Mouse (Mus musculus): ENCODE data around the gene Dirc2.

The Dirc2 gene

DNA sequence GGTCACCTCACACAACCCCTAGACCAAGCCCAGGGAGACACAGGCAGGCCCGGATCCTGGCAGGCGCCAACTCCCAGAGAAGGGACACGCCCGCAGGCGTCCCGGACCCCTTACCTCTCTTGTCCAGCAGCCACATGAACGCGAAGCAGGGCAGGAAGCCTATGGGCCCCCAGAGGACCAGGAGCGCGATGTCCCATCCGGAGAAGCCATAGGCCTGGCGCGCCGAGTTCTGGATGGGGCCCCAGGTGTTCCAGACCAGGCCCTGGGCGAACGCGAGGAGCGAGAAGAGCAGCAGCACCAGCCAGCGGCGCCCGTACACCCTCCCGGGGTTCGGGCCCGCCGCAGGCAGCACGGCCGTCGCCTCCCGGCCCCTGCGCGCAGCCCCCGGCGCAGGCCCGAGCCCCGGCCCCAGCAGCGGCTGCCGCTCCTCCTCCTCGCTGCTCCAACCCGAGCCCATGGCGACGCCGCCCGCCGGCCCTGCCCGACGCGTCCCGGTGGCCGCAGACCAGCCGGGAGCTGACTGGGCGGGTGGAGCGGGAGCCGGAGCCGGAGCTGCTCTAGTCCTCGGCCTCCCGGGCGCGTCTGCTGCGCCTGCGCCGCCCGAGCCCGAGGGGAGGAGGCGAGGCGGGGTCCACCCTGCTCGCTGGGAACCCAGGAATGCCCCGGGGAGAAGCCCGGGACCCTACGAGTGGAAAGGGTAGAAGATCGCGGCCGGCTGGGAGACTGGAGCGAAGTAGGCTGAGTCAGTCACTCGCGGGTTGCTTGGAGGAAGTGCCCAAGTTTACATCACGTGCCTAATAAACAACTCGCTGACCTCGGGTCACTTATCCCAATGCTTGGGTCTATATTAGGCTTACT, at the start of gene Dirc2:
TSS of gene Dirc2 (minus strand) at position 572 of the 858 bp plus-strand sequence.
- DNase-seq (ENCODE audit: low read depth, low spot score), result peak; percentile 74

- peak; percentile 78 for DNase-seq (ENCODE audit: low read depth, low spot score)
Measured at GRCm38 (mm10) chr16:35817255-35818089, 48.3 kb upstream of the Dirc2 start.

DNA sequence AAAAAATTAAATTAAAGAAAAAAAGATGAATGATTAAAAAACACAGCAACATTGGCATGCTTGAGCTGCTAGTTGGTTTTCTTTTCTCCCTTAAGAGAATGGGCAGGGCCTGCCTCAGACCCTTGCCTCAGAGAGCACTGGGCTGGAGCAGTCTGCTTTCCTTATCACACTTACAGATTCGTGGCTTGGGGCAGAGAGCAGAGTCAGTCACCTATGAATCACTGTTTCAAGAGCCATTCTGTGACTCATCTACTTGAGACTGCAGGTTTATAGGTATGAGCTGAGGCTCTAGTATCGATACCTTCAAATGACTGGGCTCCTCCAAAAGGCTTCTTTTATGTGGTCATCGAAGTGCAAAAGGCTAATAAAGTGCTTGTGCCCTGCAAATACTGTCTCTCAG, 44.0 kb upstream of the Dirc2 start:
- no peak for DNase-seq (ENCODE audit: low read depth, low spot score)

DNA sequence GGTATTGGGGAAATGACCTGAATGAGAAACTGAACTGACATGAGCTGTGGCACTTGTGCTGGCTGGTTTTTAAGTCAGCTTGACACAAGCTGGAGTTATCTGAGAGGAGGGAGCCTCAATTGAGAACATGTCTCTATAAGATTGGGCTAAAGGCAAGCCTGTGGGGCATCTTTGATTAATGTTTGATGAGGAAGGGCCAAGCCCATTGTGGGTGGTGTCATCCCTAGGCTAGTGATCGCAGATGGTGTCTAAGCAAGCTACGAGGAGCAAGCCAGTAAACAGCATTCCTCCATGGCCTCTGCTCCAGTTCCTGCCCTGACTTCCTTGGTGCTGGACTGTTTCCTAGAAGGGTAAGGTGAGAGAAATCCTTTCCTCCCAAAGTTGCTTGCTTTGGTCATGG, 39.7 kb upstream of the Dirc2 start:
- no peak for DNase-seq (ENCODE audit: low read depth, low spot score)

DNA sequence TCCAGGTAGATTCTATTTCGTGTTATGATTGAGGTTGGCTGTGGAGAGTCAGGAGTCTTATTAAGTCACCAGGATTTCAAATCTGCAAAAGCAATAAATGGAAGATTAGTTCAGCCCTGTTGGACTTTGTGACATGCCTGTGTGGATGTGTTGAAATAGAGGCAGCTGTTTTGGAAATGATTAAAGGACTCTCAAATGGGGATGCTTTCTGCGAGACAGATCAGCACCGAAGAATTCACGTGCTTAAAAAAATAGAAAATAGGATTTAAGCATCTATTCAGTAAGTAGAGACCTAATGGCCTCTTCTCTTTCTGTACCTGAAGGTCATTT, 38.5 kb upstream of the Dirc2 start:
- DNase-seq (ENCODE audit: low read depth, low spot score), result no peak

GRCm38 (mm10) chr16:35806973-35807662, 38.0 kb upstream of the Dirc2 start:
- no peak for DNase-seq (ENCODE audit: low read depth, low spot score)

- no peak for DNase-seq (ENCODE audit: low read depth, low spot score)
Measured at GRCm38 (mm10) chr16:35803723-35804122, 34.6 kb upstream of the Dirc2 start.

- DNase-seq (ENCODE audit: low read depth, low spot score), result no peak
Measured at GRCm38 (mm10) chr16:35802163-35802562, 33.0 kb upstream of the Dirc2 start.

DNA sequence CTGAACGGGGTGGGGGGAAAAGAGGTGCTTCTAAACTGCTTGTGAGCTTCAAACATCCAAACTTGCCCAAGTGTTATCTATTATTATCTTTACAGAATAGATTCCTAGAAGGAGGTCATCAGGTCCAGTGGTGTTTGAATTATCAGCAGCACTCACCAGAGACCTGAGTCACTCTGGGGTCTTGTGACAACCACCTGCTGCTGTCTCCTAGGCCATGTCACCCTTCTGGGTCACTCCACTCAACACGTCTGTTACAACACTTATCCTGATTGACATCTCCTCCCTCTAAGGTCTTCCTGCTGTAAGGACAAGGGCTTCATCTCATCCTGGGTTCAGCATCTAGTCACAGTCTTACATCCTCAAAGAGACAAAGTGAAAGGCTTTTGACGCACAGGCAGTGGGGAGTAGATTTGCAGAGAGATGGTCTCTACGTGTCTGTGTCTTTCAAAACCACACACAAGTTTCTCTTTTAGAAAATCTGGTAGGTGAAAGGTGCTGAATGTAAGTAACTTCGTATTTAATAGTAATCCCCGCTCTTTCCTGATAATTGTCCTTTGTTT, 22.9 kb upstream of the Dirc2 start:
- no peak for DNase-seq (ENCODE audit: low read depth, low spot score)

DNA sequence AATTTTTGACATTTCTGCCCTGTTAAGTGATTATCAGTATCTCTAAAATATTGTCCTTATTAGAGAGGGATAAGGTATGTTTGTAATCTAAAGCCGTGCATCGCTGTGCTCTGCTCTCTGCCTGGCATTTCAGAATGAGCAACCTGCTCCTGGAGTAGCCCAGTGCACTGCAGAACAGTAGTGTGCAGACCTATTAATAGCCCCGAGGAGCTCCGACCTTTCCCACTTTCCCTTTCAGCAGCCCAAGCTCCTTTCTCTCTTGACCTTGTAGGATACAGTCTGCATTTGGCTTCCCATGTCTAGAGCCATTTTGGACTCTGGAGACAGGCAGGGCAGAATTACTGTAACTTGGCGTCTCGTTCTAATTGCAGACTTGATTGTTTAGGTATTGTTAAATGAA, 19.2 kb upstream of the Dirc2 start:
- DNase-seq (ENCODE audit: low read depth, low spot score), result no peak

- peak; percentile 7 for DNase-seq (ENCODE audit: low read depth, low spot score)
Measured at GRCm38 (mm10) chr16:35787568-35788189, 18.5 kb upstream of the Dirc2 start.

- DNase-seq (ENCODE audit: low read depth, low spot score), result no peak
Measured at GRCm38 (mm10) chr16:35787163-35787562, 18.0 kb upstream of the Dirc2 start.

GRCm38 (mm10) chr16:35784134-35784725, 15.1 kb upstream of the Dirc2 start:
- no peak for DNase-seq (ENCODE audit: low read depth, low spot score)

- DNase-seq (ENCODE audit: low read depth, low spot score), result no peak
Measured at GRCm38 (mm10) chr16:35783207-35783573, 14.0 kb upstream of the Dirc2 start.

- no peak for DNase-seq (ENCODE audit: low read depth, low spot score)
Measured at GRCm38 (mm10) chr16:35782451-35783206, 13.5 kb upstream of the Dirc2 start.

DNA sequence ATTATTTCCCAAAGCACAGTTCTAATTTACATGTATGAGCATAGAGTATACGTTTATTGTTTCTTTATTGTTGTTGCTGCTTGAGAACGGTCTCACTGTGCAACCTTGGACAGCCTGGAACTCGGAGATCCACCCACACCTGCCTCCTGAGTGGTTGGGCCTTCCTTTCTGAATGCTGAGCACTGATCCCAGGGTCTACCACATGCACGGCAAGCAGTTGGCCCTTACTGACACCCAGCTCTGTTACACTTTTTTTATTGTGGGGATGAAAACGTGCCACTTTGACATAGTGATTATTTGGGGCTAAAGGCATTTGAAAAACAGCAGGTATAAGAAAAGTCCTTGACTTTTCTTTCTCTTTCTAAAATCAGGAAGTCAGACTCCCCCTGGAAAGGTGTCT, 12.5 kb upstream of the Dirc2 start:
- no peak for DNase-seq (ENCODE audit: low read depth, low spot score)

GRCm38 (mm10) chr16:35781096-35781495, 11.9 kb upstream of the Dirc2 start:
- DNase-seq (ENCODE audit: low read depth, low spot score), result no peak

DNA sequence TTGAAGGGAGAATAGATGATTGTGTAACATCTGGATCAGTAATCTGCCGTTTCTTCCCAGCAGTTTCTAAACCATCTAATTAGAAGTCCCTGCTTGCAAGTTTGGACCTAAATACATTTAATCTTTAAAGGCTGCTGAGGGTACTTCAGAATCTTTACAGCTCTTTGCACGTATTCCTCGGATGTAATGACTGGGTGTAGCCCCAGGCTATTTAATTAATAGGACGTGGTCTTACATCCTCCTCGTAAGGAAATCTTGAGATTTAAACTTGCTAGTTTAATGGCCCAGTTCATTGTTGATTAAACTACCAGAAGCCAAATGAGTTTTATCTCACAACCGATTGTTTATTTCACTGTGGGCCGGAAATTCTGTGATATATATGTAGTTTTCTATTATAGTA, 10.5 kb upstream of the Dirc2 start:
- DNase-seq (ENCODE audit: low read depth, low spot score), result no peak

- DNase-seq (ENCODE audit: low read depth, low spot score), result no peak
Measured at GRCm38 (mm10) chr16:35777768-35778167, 8.6 kb upstream of the Dirc2 start.

- no peak for DNase-seq (ENCODE audit: low read depth, low spot score)
Measured at GRCm38 (mm10) chr16:35776737-35777136, 7.6 kb upstream of the Dirc2 start.

All from mesoderm, embryonic 11.5 days (tissue).